Comparison of ENCODE assay signal across 11 mouse cellular contexts in the genomic region with DNA sequence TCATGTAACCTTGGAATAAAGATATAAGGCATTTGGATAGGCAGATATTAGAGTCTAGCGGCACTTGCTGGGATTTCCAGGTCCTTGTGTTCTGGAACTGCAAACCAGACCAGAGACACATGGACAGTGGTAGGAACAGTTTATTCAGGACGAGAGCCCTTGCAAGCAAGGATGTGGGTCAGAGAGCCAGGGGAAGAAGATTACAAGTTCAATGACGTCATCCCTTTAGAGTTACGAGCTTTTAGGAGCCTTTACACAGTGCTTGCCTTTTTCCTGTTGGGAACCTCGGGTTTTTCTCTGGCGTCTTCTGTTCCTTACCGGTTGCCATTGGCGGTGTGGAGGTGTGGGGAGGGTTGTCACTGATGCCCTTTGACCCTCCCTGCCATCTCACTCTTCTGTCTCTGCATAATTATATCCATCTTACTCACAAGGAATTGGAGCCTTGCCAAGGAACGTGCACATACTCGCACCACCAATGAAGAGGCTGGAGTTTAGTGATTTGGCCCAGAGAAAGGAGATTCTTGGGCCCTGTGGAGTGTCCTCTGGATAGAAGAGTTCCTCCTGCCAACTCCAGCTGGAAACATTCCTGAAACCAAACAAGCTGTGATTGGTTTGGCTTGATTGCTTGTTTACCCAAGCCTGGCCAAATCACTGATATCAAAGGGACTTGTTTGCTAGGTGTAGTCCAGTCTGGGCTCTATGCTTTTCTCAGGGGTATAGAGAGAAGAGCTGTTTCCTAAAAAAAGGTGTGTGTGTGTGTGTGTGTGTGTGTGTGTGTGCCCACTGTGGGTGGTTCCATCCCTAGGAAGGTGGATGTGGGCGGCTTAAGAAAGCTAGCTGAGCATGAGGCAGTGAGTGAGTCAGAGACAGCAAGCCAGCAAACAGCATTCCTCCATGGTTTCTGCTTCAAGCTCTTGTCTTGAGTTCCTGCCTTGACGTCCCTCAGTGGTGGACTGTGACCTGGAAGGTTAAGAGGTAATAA. TPM values are rescaled to one million over a fixed set of nuclear protein-coding genes. Genes with fewer than 3 reads are reported as not detected.
DNase-seq lines count a peak whose midpoint lies in the region; ATAC-seq lines count a peak whose summit lies in the region.
"Had no signal": no experiment of that assay in that cellular context is flagged by ENCODE, and none has a peak within 500 bp of the region (broad histone marks: within the 10 kb centered on the region; RNA-seq: fewer than 3 reads in every experiment).

No protein-coding gene starts in this region.

- H3K27ac ChIP-seq in embryonic facial prominence, embryonic 13.5 days, result peak overlapping the region; percentile 16; the same call in 1 of the 2 replicates
- no peak overlapping the region for H3K27ac ChIP-seq in forebrain, embryonic 15.5 days (replicated peaks)
- H3K27ac ChIP-seq: macrophage had no signal

- H3K36me3 ChIP-seq in embryonic facial prominence, embryonic 13.5 days, result no peaks in the 10 kb centered on the region
- H3K36me3 ChIP-seq in forebrain, embryonic 15.5 days, result no peaks in the 10 kb centered on the region

- no peak overlapping the region for H3K4me3 ChIP-seq in embryonic facial prominence, embryonic 13.5 days
- no peak overlapping the region for H3K4me3 ChIP-seq in forebrain, embryonic 15.5 days

- no peak overlapping the region for H3K4me2 ChIP-seq in embryonic facial prominence, embryonic 13.5 days
- no peak overlapping the region for H3K4me2 ChIP-seq in forebrain, embryonic 15.5 days (replicated peaks)

- H3K9ac ChIP-seq in embryonic facial prominence, embryonic 13.5 days, result no peak overlapping the region
- no peak overlapping the region for H3K9ac ChIP-seq in forebrain, embryonic 15.5 days (replicated peaks)

- peak; percentile 59 to 68 for DNase-seq in heart, adult 18-20 months
- no peak for DNase-seq in heart, postnatal 25 days (ENCODE audit: low spot score)
- peak; percentile 15 for DNase-seq in 3134 (ENCODE audit: extremely low read depth, insufficient read length, low spot score)
- peak; percentile 33 to 58 for DNase-seq in left cerebral cortex, adult 9 months (ENCODE audit: low spot score in 2 of 2)
- no peak for DNase-seq in kidney, adult 9 months
- DNase-seq: gastrocnemius, postnatal 36 days had no signal

- 71% methylated on average over 12 of the region's 12 CpGs for WGBS in embryonic facial prominence, embryonic 13.5 days
- 60% methylated on average over 12 of the region's 12 CpGs for WGBS in forebrain, embryonic 15.5 days

- intact Hi-C loops in heart, postnatal 25 days (cut with DNase I), result no loop called here

- H3K9me3 ChIP-seq in embryonic facial prominence, embryonic 13.5 days, result no peaks in the 10 kb centered on the region
- H3K9me3 ChIP-seq in forebrain, embryonic 15.5 days, result no peaks in the 10 kb centered on the region

- ATAC-seq in embryonic facial prominence, embryonic 13.5 days (ENCODE audit: insufficient number of reproducible peaks, insufficient read depth, low FRiP score, low TSS enrichment, low read depth), result no peak
- ATAC-seq in megakaryocyte progenitor cell, adult 5-6 weeks (replicated peaks; ENCODE audit: poor library complexity), result no peak
- ATAC-seq in forebrain, embryonic 15.5 days (replicated peaks), result no peak

- no peaks in the 10 kb centered on the region for H3K27me3 ChIP-seq in embryonic facial prominence, embryonic 13.5 days
- H3K27me3 ChIP-seq in forebrain, embryonic 15.5 days, result no peaks in the 10 kb centered on the region

- H3K4me1 ChIP-seq in embryonic facial prominence, embryonic 13.5 days, result peaks cover 23% of the 10 kb centered on the region
- peaks cover 11% of the 10 kb centered on the region for H3K4me1 ChIP-seq in forebrain, embryonic 15.5 days

RNA-seq across cellular contexts. Expression of gene Slc4a3, which starts 42.0 kb away (rescaled TPM):
- 100 to 1,000 TPM; 249 to 266 TPM for total RNA-seq in heart, adult 18-20 months (2021)
- 100 to 1,000 TPM; 220 to 242 TPM for total RNA-seq in heart, postnatal 25 days (2021)
- polyA plus RNA-seq in embryonic facial prominence, embryonic 13.5 days (2015; fragmentation: Nextera tagmentation; extraction: Ambion mirVana), result 27.0 and 37.1 TPM in 2 replicates
- 0.05 TPM in 1 of 2 replicates, not detected in the other for total RNA-seq in megakaryocyte progenitor cell, adult 5-6 weeks (2015)
- 0.03 and 0.04 TPM in 2 replicates for total RNA-seq in megakaryocyte progenitor cell, adult 5-6 weeks (2017)
- 35.2 and 35.9 TPM in 2 replicates for polyA plus RNA-seq in forebrain, embryonic 15.5 days (2015; fragmentation: Nextera tagmentation; extraction: Ambion mirVana)
- total RNA-seq: neutrophil, adult 5-6 weeks had no signal

Comparison
In these comparisons a context has a peak if more than half of its experiments do, and no peak if none do; other contexts are left out.
1. DNase-seq: peak in heart, adult 18-20 months (2 of 2), 3134 (single experiment) and left cerebral cortex, adult 9 months (2 of 2); none in heart, postnatal 25 days (single experiment) and kidney, adult 9 months (single experiment).
2. RNA of gene Slc4a3, which starts 42.0 kb away (total RNA-seq): 249 to 266 TPM in heart, adult 18-20 months and 220 to 242 TPM in heart, postnatal 25 days; 0.03 to 0.05 TPM in megakaryocyte progenitor cell, adult 5-6 weeks; every median in the first group is over 100 times any median in the second.